Mouse (Mus musculus) ES-E14 (cell line): ENCODE results near the gene Ppp6r1. TPM values are rescaled to one million over a fixed set of nuclear protein-coding genes. Genes with fewer than 3 reads are reported as not detected.
A peak's percentile ranks its signal among the peaks of the same experiment; 100 is the strongest.

Experiments
- DNase-seq: peaks from one replicate; pipeline ENCODE4 v3.0.0-alpha.2; 2013; ENCODE audit warnings: low read depth, low spot score
- H3K27ac ChIP-seq: 2 replicates; pipeline ENCODE4 v1.5.1; 2012; ENCODE audit warnings: low read depth, mild to moderate bottlenecking, low read length, moderate library complexity, mixed read lengths; ENCODE audit not compliant: poor library complexity, insufficient read depth, severe bottlenecking
- H3K36me3 ChIP-seq: 2 replicates; pipeline ENCODE4 v1.6.1; 2012; ENCODE audit warnings: mild to moderate bottlenecking, low read length, moderate library complexity, mixed read lengths; ENCODE audit not compliant: control insufficient read depth, poor library complexity, insufficient read depth, severe bottlenecking
- H3K4me1 ChIP-seq, 2 experiments: fragments of 150-350 bp in 1 of 2; sonication (generic) in 1 of 2; 2 replicates each; pipeline ENCODE4 v1.6.1; 2012; ENCODE audit warnings: low read length in 2 of 2, mild to moderate bottlenecking in 1 of 2, mixed read lengths in 1 of 2; ENCODE audit not compliant: control insufficient read depth in 2 of 2, insufficient read depth in 2 of 2, poor library complexity in 1 of 2
- H3K4me3 ChIP-seq, 2 experiments: fragments of 150-350 bp in 1 of 2; sonication (generic) in 1 of 2; 2 replicates each; pipeline ENCODE4 v1.5.1; 2012; ENCODE audit warnings: low read length in 2 of 2, low read depth in 1 of 2, mild to moderate bottlenecking in 1 of 2, mixed read lengths in 1 of 2; ENCODE audit not compliant: insufficient read depth in 1 of 2, poor library complexity in 1 of 2, severe bottlenecking in 1 of 2
- H3K9ac ChIP-seq: 2 replicates; pipeline ENCODE4 v1.6.1; 2012; ENCODE audit warnings: low read depth, mild to moderate bottlenecking, low read length, mixed read lengths; ENCODE audit not compliant: poor library complexity, insufficient read depth, severe bottlenecking
- H3K9me3 ChIP-seq: fragments of 150-350 bp; sonication (generic); 2 replicates; pipeline ENCODE4 v1.6.1; 2012; ENCODE audit warnings: low read depth, mild to moderate bottlenecking, low read length; ENCODE audit not compliant: control insufficient read depth, insufficient read depth
- CHD2 ChIP-seq: IDR thresholded peaks from 2 replicates; pipeline ENCODE4 v1.6.1; 2014; ENCODE audit warnings: mild to moderate bottlenecking, low read depth, low read length, inconsistent platforms
- HCFC1 ChIP-seq: IDR thresholded peaks from 2 replicates; pipeline ENCODE4 v1.6.1; 2012; ENCODE audit warnings: low read length, inconsistent platforms, borderline replicate concordance; ENCODE audit not compliant: insufficient read depth
- MAFK ChIP-seq: IDR thresholded peaks from 2 replicates; pipeline ENCODE4 v1.6.1; 2014; ENCODE audit warnings: mild to moderate bottlenecking, low read depth, low read length, inconsistent platforms; ENCODE audit not compliant: insufficient read depth
- ZC3H11A ChIP-seq: IDR thresholded peaks from 2 replicates; pipeline ENCODE4 v1.6.1; 2012; ENCODE audit warnings: low read depth, mild to moderate bottlenecking, inconsistent platforms, low read length, borderline replicate concordance
- ZNF384 ChIP-seq: IDR thresholded peaks from 2 replicates; pipeline ENCODE4 v1.6.1; 2012; ENCODE audit warnings: low read depth, low read length, inconsistent platforms
- in situ Hi-C, 2 experiments: fragments of 600-800 bp; cut with MboI; formaldehyde crosslinking; loops; one replicate each; pipeline ENCODE4 v1.15.1; 2025; ENCODE audit warnings: low sequenced_read_pairs in 2 of 2, inconsistent platforms in 1 of 2; ENCODE audit not compliant: unreplicated experiment in 2 of 2
- total RNA-seq: library from RNA; depleted of rRNA; stranded (reverse); fragments of 300-350 nt; gene quantifications from 2 replicates; pipeline ENCODE4 v1.2.3, GENCODE M21; 2012

Gene Ppp6r1
- total RNA-seq, 1 experiment: 62.9 TPM

DNA sequence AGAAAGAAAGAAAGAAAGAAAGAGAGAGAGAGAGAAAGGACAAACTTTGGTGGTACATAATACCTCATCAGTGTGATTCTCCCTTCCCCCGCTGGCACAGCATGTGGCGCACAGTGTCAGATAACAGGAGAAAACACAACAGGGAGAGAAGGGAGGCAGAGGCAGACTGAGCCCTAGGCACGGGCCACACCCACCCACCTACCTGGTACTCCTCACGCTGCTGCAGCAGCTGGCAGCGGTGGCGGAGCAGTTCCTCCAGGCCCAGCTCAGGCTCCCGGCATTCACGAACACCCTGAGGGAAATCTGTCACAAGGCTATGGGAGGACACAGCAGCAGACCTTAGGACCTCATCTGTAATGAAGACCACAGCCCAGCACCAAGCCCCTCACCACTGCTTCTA is 4.4 kb upstream of the Ppp6r1 start:
- DNase-seq: no peak
- peaks cover 5% of the 10 kb centered on the region; the same call in 1 of the 2 replicates for H3K36me3 ChIP-seq
- H3K4me3 ChIP-seq: no peak overlapping the region
- no peak overlapping the region; the same call in 1 of the 2 replicates for H3K27ac ChIP-seq
- peaks cover 0 to 11% of the 10 kb centered on the region in 2 experiments; a peak in 2 of 4 replicates for H3K4me1 ChIP-seq
- no peak overlapping the region for H3K9ac ChIP-seq
- no peaks in the 10 kb centered on the region for H3K9me3 ChIP-seq
- TF ChIP-seq ZNF384 (no peak), ZC3H11A (no peak), MAFK (no peak), HCFC1 (no peak), CHD2 (no peak)
- in situ Hi-C loops: no loop called here

DNA sequence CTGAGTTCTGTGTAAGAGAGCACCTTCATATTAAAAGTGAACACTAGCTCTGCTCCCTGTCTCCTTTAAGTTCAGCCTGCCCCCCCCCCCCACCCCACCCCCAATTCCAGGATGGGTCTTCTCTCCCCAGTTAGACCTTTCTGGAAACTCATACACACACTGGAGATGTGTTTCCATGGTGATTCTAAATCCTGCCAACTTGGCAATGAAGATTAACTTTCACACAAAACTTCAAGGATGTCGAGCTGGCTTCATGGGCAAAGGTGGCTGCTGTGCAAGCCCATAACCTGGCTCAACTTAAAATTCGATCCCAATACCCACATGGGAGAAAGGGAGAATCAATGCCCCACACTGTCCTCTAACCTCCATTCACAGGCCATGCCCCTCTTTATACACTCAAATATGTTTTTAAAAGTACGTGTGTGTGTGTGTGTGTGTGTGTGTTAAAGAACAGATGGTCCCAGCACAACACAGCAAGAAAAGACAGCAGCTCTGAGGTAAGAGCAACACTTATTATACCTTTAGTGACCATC is 1.2 kb upstream of the Ppp6r1 start:
- in situ Hi-C loops: no loop called here
- peaks cover 2 to 20% of the 10 kb centered on the region in 2 experiments; a peak in 2 of 4 replicates for H3K4me1 ChIP-seq
- H3K36me3 ChIP-seq: peaks cover 3% of the 10 kb centered on the region; the same call in 1 of the 2 replicates
- peak overlapping the region in 1 of 2 experiments; percentile 88; a peak in 1 of 4 replicates for H3K4me3 ChIP-seq
- H3K27ac ChIP-seq: no peak overlapping the region
- no peak overlapping the region for H3K9ac ChIP-seq
- TF ChIP-seq MAFK (no peak), CHD2 (no peak), ZNF384 (no peak), HCFC1 (no peak), ZC3H11A (no peak)
- H3K9me3 ChIP-seq: no peaks in the 10 kb centered on the region
- DNase-seq: no peak

DNA sequence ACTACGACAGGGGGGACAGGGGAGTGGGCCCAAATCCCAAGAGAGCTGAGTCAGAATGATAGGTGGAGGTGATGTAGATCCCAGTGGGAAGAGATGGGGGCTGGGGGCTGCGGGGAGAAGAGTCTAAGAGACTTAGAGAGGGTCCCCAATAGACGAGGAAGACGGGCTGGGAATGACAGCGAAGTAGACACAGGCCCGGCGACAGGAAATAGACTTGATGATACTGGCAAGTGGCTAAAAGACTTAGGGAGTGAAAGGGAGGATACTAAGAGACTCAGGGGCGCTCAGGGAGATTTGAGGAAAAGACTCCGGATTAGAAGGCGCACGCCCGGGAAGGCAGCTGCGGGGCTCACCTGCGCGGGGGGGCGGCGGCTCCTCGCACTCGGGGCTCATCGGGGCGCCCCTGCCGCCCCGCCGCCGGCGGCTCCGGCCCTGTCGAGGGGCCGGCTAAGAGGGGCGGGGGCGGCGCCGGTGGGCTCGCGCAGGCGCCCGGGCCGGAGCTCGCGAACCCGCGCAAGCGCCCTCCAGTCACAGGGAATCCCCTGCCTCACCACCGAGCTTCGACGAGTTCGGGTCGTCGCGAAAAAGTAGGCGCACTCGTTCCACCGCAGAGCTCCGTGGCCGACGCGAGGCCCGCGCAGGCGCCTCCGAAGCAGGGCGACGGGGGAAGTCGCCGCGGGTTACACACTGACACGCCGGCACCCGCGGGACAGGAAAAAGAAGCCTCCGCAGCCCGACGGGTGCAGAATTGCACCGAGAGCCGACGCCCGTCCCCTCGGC is 501 bp downstream of the Ppp6r1 start:
- Histone ChIP-seq H3K4me3 (peak overlapping the region; percentile 88 to 93), H3K4me1 (peaks cover 2 to 18% of the 10 kb centered on the region in 2 experiments; a peak in 2 of 4 replicates), H3K27ac (peak overlapping the region; percentile 67), H3K9me3 (no peaks in the 10 kb centered on the region), H3K36me3 (peaks cover 5% of the 10 kb centered on the region; the same call in 1 of the 2 replicates), H3K9ac (peak overlapping the region; percentile 94)
- no peak; the same call in 1 of the 2 replicates for TF ChIP-seq HCFC1
- TF ChIP-seq ZC3H11A: no peak
- no peak for TF ChIP-seq MAFK
- no peak for TF ChIP-seq ZNF384
- TF ChIP-seq CHD2: no peak
- no peak for DNase-seq
- in situ Hi-C loops: no loop called here

DNA sequence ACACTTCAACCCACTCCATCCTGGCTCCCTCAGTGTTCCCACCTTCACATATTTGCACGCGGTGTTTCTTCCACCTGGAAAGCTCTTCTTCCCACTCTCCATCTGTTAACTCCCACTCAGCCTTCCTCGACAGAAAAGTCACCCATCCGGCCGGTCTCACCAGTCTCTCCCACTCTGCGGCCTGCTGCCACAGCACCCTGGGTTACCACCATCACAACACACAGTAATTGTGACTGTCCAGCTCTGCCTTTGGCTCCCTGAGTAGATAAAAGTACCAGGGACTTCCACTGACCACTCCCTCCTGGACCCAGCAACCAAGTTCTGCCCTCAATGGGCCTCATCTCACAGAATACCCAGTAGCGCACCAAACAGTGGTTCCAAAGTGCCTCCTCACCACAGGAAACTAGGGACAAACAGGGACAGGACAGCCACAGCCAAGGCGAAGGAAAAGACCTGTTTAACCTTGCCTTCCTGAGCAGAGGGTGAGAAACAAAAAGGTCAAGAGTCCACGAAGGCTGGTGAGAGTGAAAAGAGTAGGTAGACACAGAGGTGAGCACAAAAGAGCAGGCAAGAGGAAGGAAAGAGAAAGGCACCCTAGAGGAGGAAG is 1.2 kb downstream of the Ppp6r1 start:
- H3K36me3 ChIP-seq: peaks cover 7% of the 10 kb centered on the region; the same call in 1 of the 2 replicates
- peak overlapping the region; percentile 94 for H3K9ac ChIP-seq
- peak overlapping the region; percentile 88 to 93 for H3K4me3 ChIP-seq
- in situ Hi-C loops: no loop called here
- DNase-seq: no peak
- H3K9me3 ChIP-seq: no peaks in the 10 kb centered on the region
- no peak overlapping the region for H3K27ac ChIP-seq
- peaks cover 2 to 15% of the 10 kb centered on the region in 2 experiments; a peak in 2 of 4 replicates for H3K4me1 ChIP-seq
- no peak for TF ChIP-seq MAFK
- no peak for TF ChIP-seq ZC3H11A
- no peak for TF ChIP-seq HCFC1
- TF ChIP-seq ZNF384: no peak
- no peak for TF ChIP-seq CHD2
